Mouse (Mus musculus) adrenal gland, postnatal 25 days (tissue): Measurements from ENCODE around the gene Armh3. TPM values are rescaled to one million over a fixed set of nuclear protein-coding genes. Genes with fewer than 3 reads are reported as not detected.

Experiments
- DNase-seq: peaks from one replicate; pipeline ENCODE4 v3.0.0; 2021; ENCODE audit warnings: mixed read lengths
- total RNA-seq: library from RNA; stranded (reverse); gene quantifications from 2 replicates; pipeline ENCODE4 v1.2.3, GENCODE M21; 2021

Armh3 gene
- total RNA-seq, 1 experiment from 2014 or later = 19.7 TPM

DNA sequence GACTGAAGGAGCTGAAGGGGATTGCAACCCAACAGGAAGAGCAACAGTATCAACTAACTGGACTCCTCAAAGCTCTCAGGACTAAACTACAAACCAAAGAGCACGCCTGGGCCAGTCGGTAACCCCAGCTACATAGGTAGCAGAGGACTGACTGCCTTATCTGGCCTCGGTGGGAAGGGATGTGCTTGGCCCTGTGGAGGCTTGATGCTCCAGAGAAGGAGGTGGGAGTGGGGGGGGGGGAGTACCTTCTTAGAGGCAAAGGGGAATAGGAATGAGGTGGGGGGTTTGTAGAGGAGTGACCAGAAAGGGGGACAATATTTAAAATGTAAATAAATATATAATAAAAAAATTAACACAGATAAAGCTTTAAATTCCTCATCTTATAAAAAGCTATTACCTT, 90.0 kb downstream of the Armh3 start:
- no peak for DNase-seq

- DNase-seq = no peak
These were observed 90.9 kb downstream of the Armh3 start for GRCm38 (mm10) chr19:45907416-45907815.

DNA sequence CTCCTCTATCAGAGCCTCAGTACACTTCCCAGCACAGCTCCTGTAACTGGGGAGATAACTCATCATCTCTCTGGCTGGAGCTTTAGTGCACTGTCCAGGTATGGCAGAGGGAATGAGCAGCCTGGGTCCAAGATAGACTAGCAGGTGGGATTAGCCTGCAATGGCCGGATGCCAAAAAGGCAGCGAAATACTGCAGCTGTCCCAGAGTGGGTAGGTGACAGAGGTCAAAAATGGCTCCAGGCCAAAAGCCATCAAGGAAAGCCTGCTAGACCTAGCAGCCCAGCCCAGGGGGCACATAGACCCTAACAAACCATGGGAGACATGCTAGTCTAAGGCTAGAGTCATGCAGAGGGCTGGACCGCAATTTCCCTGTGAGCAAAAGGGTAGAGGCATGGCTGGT, 94.4 kb downstream of the Armh3 start:
- peak; percentile 2 for DNase-seq

DNA sequence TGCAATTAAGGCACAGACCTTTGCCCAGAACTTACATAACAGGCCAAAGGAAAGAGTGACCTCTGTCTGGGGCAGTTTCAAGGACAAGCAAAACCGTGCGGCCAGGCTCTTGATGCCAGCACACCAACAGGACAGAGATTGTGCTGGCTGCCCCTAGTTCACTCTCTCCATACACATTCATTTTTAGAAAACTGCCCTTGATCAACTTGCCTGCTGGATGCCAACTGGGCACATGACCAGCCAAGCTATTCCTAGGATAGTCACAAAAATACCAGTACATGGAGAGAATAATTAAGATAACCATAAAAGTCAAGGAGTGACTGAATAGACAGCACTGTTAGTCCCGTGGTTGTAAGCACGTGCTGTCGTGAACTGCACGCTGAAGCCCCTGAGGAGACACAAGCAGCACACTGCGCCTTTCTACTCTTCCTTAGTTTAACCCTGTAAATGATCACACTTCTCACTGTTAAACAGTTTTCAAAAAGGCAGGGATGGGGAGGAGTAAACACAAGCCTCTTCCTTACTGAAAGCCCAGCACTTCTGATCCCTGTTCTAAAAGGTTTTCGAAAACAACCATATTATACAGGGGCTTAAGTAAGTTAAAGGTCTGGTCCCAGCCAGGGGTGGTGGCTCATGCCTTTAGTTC, 95.8 kb downstream of the Armh3 start:
- peak; percentile 24 for DNase-seq

DNA sequence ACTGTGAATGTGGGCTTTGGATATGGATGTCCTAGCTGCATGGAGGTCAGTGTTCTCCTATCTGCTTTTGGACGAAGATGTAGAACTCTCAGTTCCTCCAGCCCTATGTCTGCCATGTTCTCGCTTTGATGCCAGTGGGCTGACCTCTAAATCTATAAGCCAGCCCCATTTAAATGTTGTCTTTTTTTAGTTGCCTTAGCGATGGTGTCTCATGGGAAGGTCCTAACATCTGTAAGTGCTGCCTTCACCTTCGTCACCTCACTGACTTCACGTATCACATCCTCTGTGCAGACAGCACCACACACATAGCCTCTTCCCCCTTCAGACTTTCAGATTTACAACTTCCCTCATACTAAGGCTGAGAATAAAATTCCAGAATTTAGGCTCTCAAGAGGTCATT, 97.5 kb downstream of the Armh3 start:
- DNase-seq = no peak

GRCm38 (mm10) chr19:45895726-45896125, 102.6 kb downstream of the Armh3 start:
- DNase-seq = peak; percentile 5

GRCm38 (mm10) chr19:45882056-45882455, 116.2 kb downstream of the Armh3 start:
- no peak for DNase-seq

GRCm38 (mm10) chr19:45873320-45873719, 125.0 kb downstream of the Armh3 start:
- DNase-seq = no peak

GRCm38 (mm10) chr19:45855284-45855920, 142.9 kb downstream of the Armh3 start:
- DNase-seq = no peak

- DNase-seq = no peak
These were observed 143.8 kb downstream of the Armh3 start for GRCm38 (mm10) chr19:45854521-45854920.

GRCm38 (mm10) chr19:45847733-45848093, 150.6 kb downstream of the Armh3 start:
- no peak for DNase-seq

- peak; percentile 15 for DNase-seq
These were observed 151.1 kb downstream of the Armh3 start for GRCm38 (mm10) chr19:45847016-45847732.

GRCm38 (mm10) chr19:45844209-45844608, 154.1 kb downstream of the Armh3 start:
- no peak for DNase-seq

- DNase-seq = no peak
These were observed 154.9 kb downstream of the Armh3 start for GRCm38 (mm10) chr19:45843424-45843823.

GRCm38 (mm10) chr19:45837050-45837994, 161.0 kb downstream of the Armh3 start:
- DNase-seq = no peak

DNA sequence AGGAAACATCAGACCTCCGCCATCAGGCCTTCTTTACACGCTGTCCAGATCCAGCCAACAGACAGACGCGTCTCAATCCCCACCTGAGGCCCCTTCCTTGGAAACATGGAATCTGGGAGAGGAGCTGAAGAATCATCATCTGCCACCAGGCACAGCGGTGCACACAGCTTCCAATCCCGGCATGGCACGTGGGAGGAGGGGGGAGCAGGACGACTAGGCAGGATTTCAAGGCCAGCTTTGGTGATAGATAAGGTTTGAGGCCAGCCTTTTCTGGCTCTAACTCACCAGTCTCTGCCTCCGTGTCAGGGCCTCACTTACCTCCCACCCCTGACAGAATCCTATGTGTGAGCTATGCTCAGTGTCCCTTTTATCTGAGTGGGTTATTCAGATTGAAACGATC, 162.8 kb downstream of the Armh3 start:
- DNase-seq = peak; percentile 59

GRCm38 (mm10) chr19:45833665-45834064, 164.6 kb downstream of the Armh3 start:
- no peak for DNase-seq

- no peak for DNase-seq
These were observed 167.6 kb downstream of the Armh3 start for GRCm38 (mm10) chr19:45830679-45831078.

- no peak for DNase-seq
These were observed 170.6 kb downstream of the Armh3 start for GRCm38 (mm10) chr19:45827736-45828135.

GRCm38 (mm10) chr19:45827125-45827524, 171.2 kb downstream of the Armh3 start:
- DNase-seq = no peak

GRCm38 (mm10) chr19:45826146-45826545, 172.1 kb downstream of the Armh3 start:
- DNase-seq = no peak

DNA sequence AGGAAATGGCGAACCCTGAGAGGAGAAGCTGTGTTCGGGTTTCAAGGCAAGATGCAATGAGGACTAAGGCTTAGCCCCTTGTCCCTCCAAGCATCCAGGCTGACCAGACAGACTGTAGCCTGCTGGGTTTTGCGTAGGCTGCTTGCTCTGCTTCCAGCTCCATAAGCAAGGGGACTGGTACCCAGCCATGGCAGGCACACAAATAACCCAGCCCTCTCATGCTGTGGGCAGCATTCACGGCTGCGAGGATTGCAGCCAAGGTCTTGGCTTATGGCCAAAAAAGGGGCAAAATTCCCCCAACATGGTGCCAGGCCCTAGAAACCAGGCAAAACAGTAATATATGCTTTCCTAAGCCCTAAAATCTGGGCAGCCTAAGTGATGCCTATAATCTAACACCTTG, 176.5 kb downstream of the Armh3 start:
- DNase-seq = no peak
